Mouse (Mus musculus) embryo, embryonic 11.5 days (tissue): ENCODE measurements around the gene Nsun4.
A peak's percentile ranks its signal among the peaks of the same experiment; 100 is the strongest.

Source experiments
- DNase-seq: peaks from one replicate; pipeline ENCODE4 v3.0.0-alpha.2; 2012; ENCODE audit warnings: low read depth, low spot score

Nsun4 gene

DNA sequence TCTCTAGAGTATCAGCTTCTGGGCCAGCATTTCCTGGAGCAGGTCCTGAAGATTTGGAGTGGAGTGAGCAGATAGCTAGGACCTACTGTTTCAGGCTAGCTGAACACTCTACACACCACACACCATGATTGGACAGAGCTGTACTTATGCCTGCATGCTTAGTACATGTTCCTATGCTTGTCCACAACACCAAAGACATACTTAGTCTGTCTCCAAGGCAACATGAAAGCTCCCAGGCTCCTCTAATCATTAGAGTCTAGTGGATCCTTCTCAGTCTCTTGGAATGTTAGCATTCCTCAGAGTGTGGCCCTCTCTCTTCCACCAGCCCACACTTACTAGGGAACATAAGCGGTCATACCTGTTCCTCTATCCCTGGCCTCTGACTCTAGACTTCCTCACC is 66.2 kb downstream of the Nsun4 start:
- DNase-seq = no peak

GRCm38 (mm10) chr4:115984967-115985366 is 68.7 kb downstream of the Nsun4 start:
- no peak for DNase-seq

- DNase-seq = peak; percentile 68
These were observed 69.6 kb downstream of the Nsun4 start for GRCm38 (mm10) chr4:115984111-115984510.
